Mouse (Mus musculus) brain, embryonic 18.5 days (tissue): ENCODE measurements at regions not wholly inside any gene's neighbourhood (a gene's known extent, or its start where the extent isn't known, plus 50 kb on each side); places are given as distances from the start of the nearest gene placed in this dataset.

Experiments used
- DNase-seq: peaks from one replicate; pipeline ENCODE4 v3.0.0-alpha.2; 2012; ENCODE audit warnings: low read depth, low spot score

DNA sequence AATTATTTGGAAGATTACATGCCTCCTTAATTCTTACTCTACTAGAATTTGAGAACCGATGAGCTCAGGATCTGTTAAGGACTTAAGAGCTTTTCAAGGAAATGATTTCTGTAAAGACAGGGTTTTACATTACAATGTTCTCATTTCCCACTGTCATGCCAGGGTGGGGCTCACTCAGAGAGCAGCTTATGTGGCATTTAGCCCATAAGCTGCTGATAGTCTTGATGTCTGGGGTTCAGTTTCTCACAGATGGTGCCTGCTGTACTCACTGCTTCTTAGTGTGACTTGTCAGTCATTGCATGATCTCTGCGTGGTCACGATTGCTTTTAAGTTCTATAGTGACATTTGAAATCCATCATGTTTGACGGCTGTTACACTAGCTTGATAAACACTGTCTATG is 484.8 kb downstream of the Pcdh17 start:
- peak; percentile 10 for DNase-seq

DNA sequence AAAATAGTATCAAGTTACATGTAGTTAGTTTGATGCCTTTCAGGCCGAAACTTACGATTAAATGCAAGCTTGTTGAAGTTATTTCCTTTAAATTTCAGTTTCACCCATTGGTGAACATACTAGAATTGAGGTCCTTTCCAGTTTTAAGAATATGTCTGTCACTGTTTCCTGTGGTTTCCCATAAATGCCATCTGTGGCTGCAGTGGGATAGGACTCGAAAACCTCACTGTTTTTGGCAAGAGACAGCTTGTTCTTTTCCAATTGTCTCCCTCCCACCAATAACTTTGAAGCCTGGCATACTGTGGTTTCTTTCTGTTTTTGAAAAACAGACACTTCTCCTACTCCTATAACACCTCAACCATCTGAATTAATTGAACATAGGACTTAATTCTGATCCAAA is 490.7 kb downstream of the Pcdh17 start:
- DNase-seq = no peak

DNA sequence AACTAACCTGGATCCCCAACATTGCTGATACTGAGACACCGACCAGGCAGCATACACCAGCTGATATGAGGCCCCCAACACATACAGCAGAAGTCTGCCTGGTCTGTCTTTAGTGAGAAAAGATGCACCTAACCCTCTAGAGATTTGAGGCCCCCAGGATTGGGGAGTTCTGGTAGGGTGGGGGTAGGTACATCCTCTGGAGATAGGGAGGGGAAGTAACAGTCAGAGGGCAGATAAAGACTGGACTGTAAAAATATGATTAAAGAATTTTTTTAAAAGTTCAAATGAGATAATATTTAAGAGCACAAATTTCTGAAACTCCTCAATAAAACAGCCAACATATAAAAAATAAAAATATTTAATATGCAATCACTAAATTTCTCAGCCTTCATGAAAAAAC is 511.9 kb downstream of the Pcdh17 start:
- no peak for DNase-seq

DNA sequence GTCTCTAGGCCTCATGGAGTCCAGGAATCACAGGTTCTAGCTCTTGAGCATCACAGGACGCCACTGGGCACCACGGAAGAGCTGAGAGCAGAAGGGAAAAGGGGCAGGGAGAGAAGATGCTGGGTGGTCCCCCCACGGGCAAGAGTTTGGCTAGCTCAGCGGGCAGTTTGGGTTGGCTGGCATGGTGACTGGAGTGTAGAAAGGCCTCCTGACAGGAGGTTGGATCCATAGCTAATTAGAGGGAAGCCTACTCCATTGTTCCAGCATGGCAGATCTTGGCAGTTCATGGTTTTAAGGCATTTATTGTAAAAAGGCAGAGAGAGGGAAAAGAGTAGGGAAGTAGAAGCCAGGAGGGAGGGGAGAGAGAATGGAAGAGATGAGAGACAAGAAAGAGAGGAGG is 544.4 kb downstream of the Pcdh17 start:
- DNase-seq = peak; percentile 1

DNA sequence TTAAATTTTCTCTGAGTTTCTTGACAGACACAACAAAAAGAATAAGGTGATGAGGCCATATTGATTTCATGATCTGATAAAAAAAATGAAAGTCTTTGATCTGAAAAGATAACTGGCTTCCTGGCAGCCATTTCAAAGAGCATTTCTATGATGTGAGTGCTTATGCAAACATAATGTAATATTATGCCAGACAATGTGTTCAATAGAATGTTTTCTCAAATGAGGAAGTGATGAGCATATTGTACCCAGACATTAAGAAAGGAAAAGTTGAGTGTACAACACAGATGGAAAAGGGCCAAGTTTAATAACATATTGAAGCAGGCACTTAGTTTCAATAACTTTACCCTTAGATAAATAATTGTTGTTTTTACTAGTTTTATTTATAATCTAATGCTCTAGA is 569.0 kb downstream of the Pcdh17 start:
- peak; percentile 1 for DNase-seq
